Mouse (Mus musculus) retina, adult 2 months (tissue): ENCODE measurements at regions not wholly inside any gene's neighbourhood (a gene's known extent, or its start where the extent isn't known, plus 50 kb on each side); places are given as distances from the start of the nearest gene placed in this dataset.

Experiments used
- DNase-seq: peaks from one replicate; pipeline ENCODE4 v3.0.0-alpha.2; 2012; ENCODE audit warnings: low read depth, low spot score

GRCm38 (mm10) chr6:139027696-139028095, 369.4 kb upstream of the Igbp1b start:
- no peak for DNase-seq

GRCm38 (mm10) chr6:139014526-139014925, 356.2 kb upstream of the Igbp1b start:
- no peak for DNase-seq

GRCm38 (mm10) chr6:139010501-139010900, 352.2 kb upstream of the Igbp1b start:
- no peak for DNase-seq
